Mouse (Mus musculus): ENCODE measurements at regions not wholly inside any gene's neighbourhood (a gene's known extent, or its start where the extent isn't known, plus 50 kb on each side); places are given as distances from the start of the nearest gene placed in this dataset.

GRCm38 (mm10) chr11:20470396-20470795, 72.7 kb upstream of the Sertad2 start:
- WGBS: 88% methylated on average over 6 of the region's 6 CpGs
- DNase-seq (ENCODE audit: low read depth in 1 of 2, low spot score in 2 of 2): no peak
- Histone ChIP-seq H3K4me3 (ENCODE audit: extremely low read depth, insufficient read depth, insufficient read length) (no peak overlapping the region), H3K27ac (ENCODE audit: insufficient read depth, low read length) (no peak overlapping the region), H3K36me3 (ENCODE audit: control insufficient read depth, insufficient read depth, low read length) (no peaks in the 10 kb centered on the region), H3K4me1 (ENCODE audit: control insufficient read depth, insufficient read depth, insufficient read length) (peaks cover 22% of the 10 kb centered on the region), H3K27me3 (ENCODE audit: control insufficient read depth, insufficient read depth, low read length) (no peaks in the 10 kb centered on the region)
- TF ChIP-seq CTCF (IDR thresholded peaks at IDR 0.05; ENCODE audit: extremely low read depth, insufficient read depth, insufficient read length, insufficient replicate concordance) (no peak), POLR2A (IDR thresholded peaks at IDR 0.05; ENCODE audit: low read depth, low read length) (no peak)

- Histone ChIP-seq H3K27ac (ENCODE audit: insufficient read depth, low read length) (no peak overlapping the region), H3K4me1 (ENCODE audit: control insufficient read depth, insufficient read depth, insufficient read length) (peaks cover 14% of the 10 kb centered on the region), H3K36me3 (ENCODE audit: control insufficient read depth, insufficient read depth, low read length) (no peaks in the 10 kb centered on the region), H3K27me3 (ENCODE audit: control insufficient read depth, insufficient read depth, low read length) (no peaks in the 10 kb centered on the region), H3K4me3 (ENCODE audit: extremely low read depth, insufficient read depth, insufficient read length) (no peak overlapping the region)
- no peak for DNase-seq (ENCODE audit: low read depth in 1 of 2, low spot score in 2 of 2)
- TF ChIP-seq POLR2A (IDR thresholded peaks at IDR 0.05; ENCODE audit: low read depth, low read length): no peak
- 92% methylated on average over 1 of the region's 1 CpGs for WGBS
These were observed 70.7 kb upstream of the Sertad2 start for GRCm38 (mm10) chr11:20472336-20472735.

GRCm38 (mm10) chr11:20475629-20476028, 67.4 kb upstream of the Sertad2 start:
- no peaks in the 10 kb centered on the region for H3K27me3 ChIP-seq (ENCODE audit: control insufficient read depth, insufficient read depth, low read length)
- H3K4me1 ChIP-seq (ENCODE audit: control insufficient read depth, insufficient read depth, insufficient read length): peaks cover 4% of the 10 kb centered on the region; the same call in 1 of the 2 replicates
- DNase-seq (ENCODE audit: low read depth in 1 of 2, low spot score in 2 of 2): no peak
- no peak for TF ChIP-seq POLR2A (IDR thresholded peaks at IDR 0.05; ENCODE audit: low read depth, low read length)
- no peak for TF ChIP-seq CTCF (IDR thresholded peaks at IDR 0.05; ENCODE audit: extremely low read depth, insufficient read depth, insufficient read length, insufficient replicate concordance)
- 88% methylated on average over 7 of the region's 7 CpGs for WGBS
- no peaks in the 10 kb centered on the region for H3K36me3 ChIP-seq (ENCODE audit: control insufficient read depth, insufficient read depth, low read length)
- no peak overlapping the region for H3K27ac ChIP-seq (ENCODE audit: insufficient read depth, low read length)
- no peak overlapping the region for H3K4me3 ChIP-seq (ENCODE audit: extremely low read depth, insufficient read depth, insufficient read length)

- WGBS: 91% methylated on average over 3 of the region's 3 CpGs
These were observed 66.6 kb upstream of the Sertad2 start for GRCm38 (mm10) chr11:20476494-20476893.

GRCm38 (mm10) chr11:20477183-20478037, 65.6 kb upstream of the Sertad2 start:
- TF ChIP-seq CTCF (IDR thresholded peaks at IDR 0.05; ENCODE audit: extremely low read depth, insufficient read depth, insufficient read length, insufficient replicate concordance) (no peak), POLR2A (IDR thresholded peaks at IDR 0.05; ENCODE audit: low read depth, low read length) (no peak)
- Histone ChIP-seq H3K4me1 (ENCODE audit: control insufficient read depth, insufficient read depth, insufficient read length) (peaks cover 4% of the 10 kb centered on the region; the same call in 1 of the 2 replicates), H3K4me3 (ENCODE audit: extremely low read depth, insufficient read depth, insufficient read length) (no peak overlapping the region), H3K36me3 (ENCODE audit: control insufficient read depth, insufficient read depth, low read length) (no peaks in the 10 kb centered on the region), H3K27ac (ENCODE audit: insufficient read depth, low read length) (no peak overlapping the region), H3K27me3 (ENCODE audit: control insufficient read depth, insufficient read depth, low read length) (no peaks in the 10 kb centered on the region)
- DNase-seq (ENCODE audit: low read depth in 1 of 2, low spot score in 2 of 2): no peak
- WGBS: 52% methylated on average over 19 of the region's 19 CpGs

More at GRCm38 (mm10) chr11:20476494-20476893, 66.6 kb upstream of the Sertad2 start:
- no peak for TF ChIP-seq POLR2A (IDR thresholded peaks at IDR 0.05; ENCODE audit: low read depth, low read length)
- no peak for TF ChIP-seq CTCF (IDR thresholded peaks at IDR 0.05; ENCODE audit: extremely low read depth, insufficient read depth, insufficient read length, insufficient replicate concordance)
- no peak for DNase-seq (ENCODE audit: low read depth in 1 of 2, low spot score in 2 of 2)
- H3K4me1 ChIP-seq (ENCODE audit: control insufficient read depth, insufficient read depth, insufficient read length): peaks cover 4% of the 10 kb centered on the region; the same call in 1 of the 2 replicates
- no peaks in the 10 kb centered on the region for H3K36me3 ChIP-seq (ENCODE audit: control insufficient read depth, insufficient read depth, low read length)
- no peak overlapping the region for H3K4me3 ChIP-seq (ENCODE audit: extremely low read depth, insufficient read depth, insufficient read length)
- no peaks in the 10 kb centered on the region for H3K27me3 ChIP-seq (ENCODE audit: control insufficient read depth, insufficient read depth, low read length)
- no peak overlapping the region for H3K27ac ChIP-seq (ENCODE audit: insufficient read depth, low read length)

GRCm38 (mm10) chr11:20480632-20481031, 62.4 kb upstream of the Sertad2 start:
- 87% methylated on average over 3 of the region's 3 CpGs for WGBS
- H3K36me3 ChIP-seq (ENCODE audit: control insufficient read depth, insufficient read depth, low read length): no peaks in the 10 kb centered on the region
- H3K4me1 ChIP-seq (ENCODE audit: control insufficient read depth, insufficient read depth, insufficient read length): peaks cover 4% of the 10 kb centered on the region; the same call in 1 of the 2 replicates
- H3K27me3 ChIP-seq (ENCODE audit: control insufficient read depth, insufficient read depth, low read length): no peaks in the 10 kb centered on the region
- no peak overlapping the region for H3K4me3 ChIP-seq (ENCODE audit: extremely low read depth, insufficient read depth, insufficient read length)
- no peak overlapping the region for H3K27ac ChIP-seq (ENCODE audit: insufficient read depth, low read length)
- no peak for TF ChIP-seq POLR2A (IDR thresholded peaks at IDR 0.05; ENCODE audit: low read depth, low read length)
- no peak for TF ChIP-seq CTCF (IDR thresholded peaks at IDR 0.05; ENCODE audit: extremely low read depth, insufficient read depth, insufficient read length, insufficient replicate concordance)
- DNase-seq (ENCODE audit: low read depth in 1 of 2, low spot score in 2 of 2): no peak

- Histone ChIP-seq H3K27ac (ENCODE audit: insufficient read depth, low read length) (no peak overlapping the region), H3K27me3 (ENCODE audit: control insufficient read depth, insufficient read depth, low read length) (no peaks in the 10 kb centered on the region), H3K4me3 (ENCODE audit: extremely low read depth, insufficient read depth, insufficient read length) (no peak overlapping the region), H3K36me3 (ENCODE audit: control insufficient read depth, insufficient read depth, low read length) (no peaks in the 10 kb centered on the region), H3K4me1 (ENCODE audit: control insufficient read depth, insufficient read depth, insufficient read length) (no peaks in the 10 kb centered on the region)
- 89% methylated on average over 2 of the region's 2 CpGs for WGBS
- TF ChIP-seq CTCF (IDR thresholded peaks at IDR 0.05; ENCODE audit: extremely low read depth, insufficient read depth, insufficient read length, insufficient replicate concordance) (no peak), POLR2A (IDR thresholded peaks at IDR 0.05; ENCODE audit: low read depth, low read length) (no peak)
- no peak for DNase-seq (ENCODE audit: low read depth in 1 of 2, low spot score in 2 of 2)
These were observed 57.7 kb upstream of the Sertad2 start for GRCm38 (mm10) chr11:20485371-20485770.

All from spleen, adult 2 months (tissue).